Mouse (Mus musculus): Measurements from ENCODE around the gene Gm20683.

Gm20683 gene

DNA sequence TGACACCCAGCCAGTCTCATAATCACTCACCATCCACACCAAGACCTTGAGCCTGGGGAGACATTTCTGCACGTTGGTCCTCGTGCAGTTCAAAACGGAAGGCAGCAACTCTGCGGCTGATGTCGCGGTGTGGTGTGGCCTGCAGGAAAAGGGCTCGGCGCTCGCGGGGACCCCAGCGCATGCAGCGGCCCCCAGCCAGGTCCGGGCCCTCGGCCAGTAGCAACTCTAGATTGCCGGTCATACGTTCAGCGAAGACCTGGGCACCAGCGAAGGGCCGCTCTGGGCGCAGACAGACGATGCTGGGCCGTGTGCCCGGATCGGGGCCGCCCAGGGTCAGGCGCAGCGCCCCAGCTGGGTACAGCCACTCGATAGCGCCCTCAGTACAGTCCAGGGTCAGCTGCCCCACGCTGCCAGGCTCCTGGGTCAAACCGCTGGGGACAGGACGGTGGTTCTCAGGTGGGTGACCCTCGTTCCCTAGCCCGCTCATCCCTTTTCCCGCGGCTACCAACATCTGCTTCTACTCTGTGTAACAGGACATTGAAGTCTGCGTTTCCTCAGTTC lies 45.3 kb downstream of the Gm20683 start:
- in situ Hi-C loops (cut with MseI, MboI): no loop called here

DNA sequence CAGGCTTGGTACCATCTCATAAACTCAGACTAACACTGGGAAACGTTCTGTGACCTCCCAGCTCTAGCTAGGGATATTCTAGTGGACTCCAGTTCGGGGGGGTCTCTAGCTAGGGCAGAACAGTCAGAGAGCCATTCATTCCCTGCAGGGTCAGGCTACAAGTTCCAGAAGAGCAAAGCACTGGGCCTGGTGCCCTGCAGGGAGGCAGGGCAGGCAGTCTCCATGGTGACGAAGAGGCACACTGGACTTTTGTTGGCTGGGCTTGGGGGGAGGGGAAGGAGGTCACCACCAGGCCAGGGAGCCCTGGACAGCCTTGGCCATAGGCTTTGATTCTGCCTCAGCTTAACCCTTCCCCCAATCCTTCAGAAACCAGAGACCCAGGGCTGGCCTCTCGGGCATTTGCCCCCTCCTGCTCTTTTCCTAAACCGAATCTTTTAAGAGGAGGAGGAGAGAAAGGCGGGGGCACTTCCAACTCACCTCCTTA lies 45.9 kb downstream of the Gm20683 start, which contains the start of gene AC134908.4:
AC134908.4 (minus strand) TSS at position 51 of the 484 bp plus-strand sequence.
- in situ Hi-C loops (cut with MseI, MboI): no loop called here

DNA sequence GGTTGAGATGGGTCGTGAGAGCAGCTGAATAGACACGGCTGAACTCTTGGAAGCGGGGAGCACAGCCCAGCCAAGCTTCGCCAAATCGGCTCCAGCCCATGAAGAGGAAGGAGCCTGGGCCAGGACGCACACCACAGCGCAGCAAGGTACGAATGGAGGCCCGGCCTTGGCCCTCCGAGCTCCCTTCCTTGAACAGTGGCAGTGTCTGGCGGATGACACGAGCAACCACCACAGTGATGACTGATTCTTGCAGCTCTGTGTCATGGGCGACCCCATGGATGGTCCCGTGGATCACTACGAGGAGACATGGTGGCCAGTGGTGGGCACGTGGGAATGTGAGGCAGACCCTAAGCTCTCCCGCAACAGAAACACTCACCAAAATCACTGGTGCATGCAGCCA lies 46.6 kb downstream of the Gm20683 start:
- in situ Hi-C loops (cut with MseI, MboI): no loop called here

- in situ Hi-C loops (cut with MseI, MboI): no loop called here
Measured at GRCm38 (mm10) chr17:25794197-25794596, 47.4 kb downstream of the Gm20683 start.

DNA sequence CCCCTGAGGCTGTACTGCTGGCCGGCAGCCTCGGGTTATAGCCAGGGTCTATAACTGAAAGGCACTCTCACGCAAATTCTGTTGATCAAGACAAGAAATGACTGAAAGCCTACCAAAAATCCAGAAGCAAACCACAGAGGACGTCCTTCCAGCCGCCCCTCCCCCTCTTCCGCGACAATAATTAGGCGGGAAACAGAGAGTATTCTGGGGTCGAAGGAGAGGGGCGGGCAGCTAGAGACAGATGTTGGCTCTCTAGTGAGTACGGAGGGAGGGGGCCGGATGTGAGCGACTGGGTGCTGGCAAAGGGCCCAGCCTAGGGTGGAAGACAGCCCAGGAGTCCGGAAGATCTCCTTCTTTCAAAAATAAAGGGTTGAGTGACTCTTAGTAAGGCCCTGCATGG lies 48.9 kb downstream of the Gm20683 start, which contains the start of gene Fam173a:
Fam173a (minus strand) TSS at position 287 of the 400 bp plus-strand sequence.
- in situ Hi-C loops (cut with MseI, MboI): no loop called here

GRCm38 (mm10) chr17:25791843-25792527 lies 49.6 kb downstream of the Gm20683 start:
- in situ Hi-C loops (cut with MseI, MboI): no loop called here

- in situ Hi-C loops (cut with MseI, MboI): no loop called here
Measured at GRCm38 (mm10) chr17:25791320-25791842, 50.2 kb downstream of the Gm20683 start.

DNA sequence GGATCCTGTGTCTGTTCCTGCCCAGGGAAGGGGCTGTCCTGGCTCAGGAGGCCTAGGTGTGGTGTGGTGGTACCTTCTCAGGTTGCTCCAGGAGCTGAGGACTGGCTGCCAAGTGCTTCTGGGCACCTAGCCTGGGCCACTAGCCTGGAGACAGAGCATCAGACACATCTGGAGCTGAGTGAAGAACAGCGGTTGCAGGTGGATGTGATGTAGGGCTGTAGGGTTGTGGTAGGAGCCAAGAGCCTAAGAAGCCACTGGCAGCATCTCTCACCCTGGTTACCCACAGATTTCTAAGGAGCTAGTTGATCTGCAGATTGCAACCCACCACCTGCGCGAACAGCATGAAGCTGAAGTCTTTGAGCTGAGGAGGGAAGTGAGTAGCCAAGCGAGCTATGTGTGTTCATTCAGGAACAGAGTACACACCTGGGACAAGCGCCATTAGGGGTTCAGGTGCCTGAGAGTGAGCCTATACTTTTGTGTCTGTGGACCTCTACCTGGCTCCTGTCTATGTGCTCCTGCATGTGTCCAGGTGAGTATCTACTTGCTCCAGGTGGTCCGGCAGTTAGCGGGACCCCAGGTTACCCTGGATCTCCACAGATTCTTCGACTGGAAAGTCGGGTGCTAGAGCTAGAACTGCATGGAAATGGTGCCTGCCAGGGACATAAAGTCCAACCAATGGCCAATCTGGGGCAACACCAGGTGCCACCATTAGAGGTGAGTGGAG lies 54.6 kb downstream of the Gm20683 start:
- in situ Hi-C loops (cut with MseI, MboI): no loop called here

- in situ Hi-C loops (cut with MseI, MboI): no loop called here
Measured at GRCm38 (mm10) chr17:25786280-25786679, 55.3 kb downstream of the Gm20683 start, which contains the start of gene Ccdc78. Ccdc78 (plus strand) TSS chr17:25786580.

- in situ Hi-C loops (cut with MseI, MboI): no loop called here
Measured at GRCm38 (mm10) chr17:25785281-25785745, 56.2 kb downstream of the Gm20683 start, which contains the start of gene Haghl. Haghl (minus strand) TSS chr17:25785673.

Measured in mouse trophoblast stem cell (cell line).